ENCODE assay signal across 15 mouse cellular contexts in the genomic region with DNA sequence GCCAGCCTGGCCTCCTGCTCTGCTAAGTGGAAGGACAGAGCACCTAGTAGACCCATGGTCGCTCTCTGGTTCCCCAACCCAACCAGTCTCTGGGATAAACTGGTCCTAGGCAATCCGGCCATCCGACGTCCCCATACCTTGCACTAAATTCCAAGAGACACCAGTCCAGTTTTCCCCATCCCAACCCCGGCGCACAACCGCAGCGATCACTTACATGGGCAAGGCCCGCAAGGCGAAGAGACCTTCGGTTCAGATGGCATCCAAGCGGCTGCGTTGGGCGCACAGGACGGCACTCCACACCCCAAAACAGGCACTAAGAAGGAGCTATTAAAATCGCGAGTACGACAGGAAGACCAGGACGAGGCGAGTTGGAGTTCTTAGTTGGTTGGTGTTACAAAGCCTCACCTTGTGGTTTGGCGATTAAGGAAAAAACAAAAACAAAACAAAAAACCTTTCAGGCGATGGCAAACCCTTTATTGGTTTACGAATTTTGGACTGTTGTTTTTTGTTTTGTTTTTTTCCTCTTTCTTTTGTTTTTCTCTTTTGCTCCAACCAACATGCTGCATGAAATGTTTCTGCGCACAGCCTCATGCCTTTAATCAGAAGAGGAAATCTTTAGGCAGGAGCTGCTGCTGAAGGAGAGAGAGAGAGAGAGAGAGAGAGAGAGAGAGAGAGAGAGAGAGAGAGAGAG. TPM values are rescaled to one million over a fixed set of nuclear protein-coding genes. Genes with fewer than 3 reads are reported as not detected.
A peak's percentile ranks its signal among the peaks of the same experiment; 100 is the strongest.
DNase-seq lines count a peak whose midpoint lies in the region; ATAC-seq lines count a peak whose summit lies in the region.
"Had no signal": no experiment of that assay in that cellular context is flagged by ENCODE, and none has a peak within 500 bp of the region (broad histone marks: within the 10 kb centered on the region; RNA-seq: fewer than 3 reads in every experiment).

No protein-coding gene starts in this region.

- no peaks in the 10 kb centered on the region for H3K36me3 ChIP-seq in hindbrain, embryonic 11.5 days (ENCODE audit: control insufficient read depth, insufficient read depth, low read length)
- no peaks in the 10 kb centered on the region for H3K36me3 ChIP-seq in hindbrain, embryonic 16.5 days (ENCODE audit: control insufficient read depth, insufficient read depth, low read length)
- H3K36me3 ChIP-seq in forebrain, embryonic 10.5 days (replicated peaks), result no peaks in the 10 kb centered on the region
- H3K36me3 ChIP-seq in midbrain, embryonic 13.5 days, result no peaks in the 10 kb centered on the region
- H3K36me3 ChIP-seq: intestine, embryonic 15.5 days had no signal

- H3K4me1 ChIP-seq in hindbrain, embryonic 11.5 days (replicated peaks; ENCODE audit: control insufficient read depth, insufficient read depth, low read length), result peaks cover 6% of the 10 kb centered on the region
- H3K4me1 ChIP-seq in hindbrain, embryonic 16.5 days (ENCODE audit: control insufficient read depth, insufficient read depth, low read depth, low read length), result peaks cover 5% of the 10 kb centered on the region
- H3K4me1 ChIP-seq in forebrain, embryonic 10.5 days, result peaks cover 82% of the 10 kb centered on the region
- peaks cover 19% of the 10 kb centered on the region for H3K4me1 ChIP-seq in midbrain, embryonic 13.5 days (replicated peaks)

- peaks cover 94% of the 10 kb centered on the region for H3K27me3 ChIP-seq in hindbrain, embryonic 11.5 days (ENCODE audit: control insufficient read depth, insufficient read depth, low read length)
- H3K27me3 ChIP-seq in hindbrain, embryonic 16.5 days (replicated peaks; ENCODE audit: control insufficient read depth, insufficient read depth, low read length), result peaks cover 65% of the 10 kb centered on the region
- peaks cover 100% of the 10 kb centered on the region for H3K27me3 ChIP-seq in forebrain, embryonic 10.5 days (ENCODE audit: poor library complexity, severe bottlenecking)
- H3K27me3 ChIP-seq in midbrain, embryonic 13.5 days, result peaks cover 98% of the 10 kb centered on the region

- DNase-seq in hindbrain, embryonic 11.5 days (ENCODE audit: low spot score), result peak; percentile 65
- DNase-seq in ZHBTc4 (ENCODE audit: low read depth, low spot score), result peak; percentile 18
- DNase-seq in forebrain, embryonic 10.5 days (ENCODE audit: extremely low spot score, low spot score), result no peak
- no peak for DNase-seq in cerebellum, adult 11 months
- DNase-seq in lung, postnatal 10 days, result no peak
- DNase-seq: gastrocnemius, postnatal 25 days; thymus, adult 2 months had no signal

- no peak overlapping the region for H3K4me3 ChIP-seq in hindbrain, embryonic 11.5 days (ENCODE audit: low read depth, low read length)
- no peak overlapping the region for H3K4me3 ChIP-seq in hindbrain, embryonic 16.5 days (ENCODE audit: low read length)
- H3K4me3 ChIP-seq in forebrain, embryonic 10.5 days, result peak overlapping the region; percentile 60
- H3K4me3 ChIP-seq in midbrain, embryonic 13.5 days (replicated peaks), result peak overlapping the region; percentile 7; the same call in 1 of the 2 replicates

- no peak overlapping the region for H3K4me2 ChIP-seq in hindbrain, embryonic 11.5 days (replicated peaks; ENCODE audit: low read depth, low read length)
- H3K4me2 ChIP-seq in hindbrain, embryonic 16.5 days (ENCODE audit: low read length), result no peak overlapping the region
- H3K4me2 ChIP-seq in midbrain, embryonic 13.5 days (replicated peaks), result peak overlapping the region; percentile 4

- H3K9ac ChIP-seq in hindbrain, embryonic 11.5 days (ENCODE audit: low read depth, low read length), result no peak overlapping the region
- H3K9ac ChIP-seq in hindbrain, embryonic 16.5 days (ENCODE audit: low read depth, low read length), result no peak overlapping the region
- no peak overlapping the region for H3K9ac ChIP-seq in midbrain, embryonic 13.5 days (replicated peaks)
- H3K9ac ChIP-seq: intestine, embryonic 15.5 days had no signal

- H3K9me3 ChIP-seq in hindbrain, embryonic 11.5 days (ENCODE audit: control insufficient read depth, low read length), result no peaks in the 10 kb centered on the region
- no peaks in the 10 kb centered on the region for H3K9me3 ChIP-seq in hindbrain, embryonic 16.5 days (ENCODE audit: control insufficient read depth, low read length)
- no peaks in the 10 kb centered on the region for H3K9me3 ChIP-seq in forebrain, embryonic 10.5 days
- H3K9me3 ChIP-seq in midbrain, embryonic 13.5 days, result no peaks in the 10 kb centered on the region
- H3K9me3 ChIP-seq: intestine, embryonic 15.5 days had no signal

- H3K27ac ChIP-seq in hindbrain, embryonic 11.5 days (ENCODE audit: low read depth, low read length), result no peak overlapping the region
- no peak overlapping the region for H3K27ac ChIP-seq in hindbrain, embryonic 16.5 days (ENCODE audit: low read depth, low read length)
- H3K27ac ChIP-seq in forebrain, embryonic 10.5 days, result peak overlapping the region; percentile 40; the same call in 1 of the 2 replicates
- 0 out of 2 replicates have a peak overlapping the region, but pooled peaks have one; percentile 53 for H3K27ac ChIP-seq in midbrain, embryonic 13.5 days
- H3K27ac ChIP-seq: intestine, embryonic 15.5 days; macrophage had no signal

- no peak for ATAC-seq in hindbrain, embryonic 11.5 days (ENCODE audit: low FRiP score)
- ATAC-seq in hindbrain, embryonic 16.5 days, result no peak
- ATAC-seq in midbrain, embryonic 13.5 days, result no peak
- no peak for ATAC-seq in granulocyte monocyte progenitor cell, adult 5-6 weeks (replicated peaks; ENCODE audit: poor library complexity, severe bottlenecking)
- ATAC-seq: intestine, embryonic 15.5 days had no signal

- WGBS in hindbrain, embryonic 11.5 days, result 1% methylated on average over 24 of the region's 24 CpGs
- 1% methylated on average over 24 of the region's 24 CpGs for WGBS in hindbrain, embryonic 16.5 days
- whole genome bisulfite sequencing in forebrain, embryonic 10.5 days, result 2% methylated on average over 24 of the region's 24 CpGs
- 2% methylated on average over 24 of the region's 24 CpGs for WGBS in midbrain, embryonic 13.5 days

RNA-seq across cellular contexts. Expression of gene Dlx1, which starts 0.4 kb away (rescaled TPM):
- 1.6 and 2.1 TPM in 2 replicates for polyA plus RNA-seq in hindbrain, embryonic 11.5 days (2014; fragmentation: Nextera tagmentation; extraction: Ambion mirVana)
- polyA plus RNA-seq in hindbrain, embryonic 16.5 days (2015; fragmentation: Nextera tagmentation; extraction: Ambion mirVana), result 0.09 and 9.5 TPM in 2 replicates
- 32.5 and 32.9 TPM in 2 replicates for polyA plus RNA-seq in forebrain, embryonic 10.5 days (2016; fragmentation: Nextera tagmentation; extraction: Ambion mirVana)
- 53.6 and 56.4 TPM in 2 replicates for polyA plus RNA-seq in midbrain, embryonic 13.5 days (2015; fragmentation: Nextera tagmentation; extraction: Ambion mirVana)
- total RNA-seq in granulocyte monocyte progenitor cell, adult 5-6 weeks (2014; fragmentation: Nextera tagmentation), result not detected in 2 replicates
- not detected in 2 replicates for total RNA-seq in granulocyte monocyte progenitor cell, adult 5-6 weeks (2017)
- total RNA-seq: liver, adult 2 months had no signal
- polyA plus RNA-seq: heart, postnatal 0 days; liver, adult 2 months; macrophage had no signal

RNA-seq across cellular contexts. Expression of gene Dlx2, which starts 19.1 kb away (rescaled TPM):
- 1.9 and 2.2 TPM in 2 replicates for polyA plus RNA-seq in hindbrain, embryonic 11.5 days (2014; fragmentation: Nextera tagmentation; extraction: Ambion mirVana)
- 0.20 and 2.0 TPM in 2 replicates for polyA plus RNA-seq in hindbrain, embryonic 16.5 days (2015; fragmentation: Nextera tagmentation; extraction: Ambion mirVana)
- 15.5 and 17.8 TPM in 2 replicates for polyA plus RNA-seq in forebrain, embryonic 10.5 days (2016; fragmentation: Nextera tagmentation; extraction: Ambion mirVana)
- polyA plus RNA-seq in midbrain, embryonic 13.5 days (2015; fragmentation: Nextera tagmentation; extraction: Ambion mirVana), result 10.5 and 14.6 TPM in 2 replicates
- not detected in 2 replicates for total RNA-seq in granulocyte monocyte progenitor cell, adult 5-6 weeks (2014; fragmentation: Nextera tagmentation)
- not detected in 2 replicates for total RNA-seq in granulocyte monocyte progenitor cell, adult 5-6 weeks (2017)
- total RNA-seq: gastrocnemius, postnatal 25 days; liver, adult 2 months; neutrophil, adult 5-6 weeks had no signal
- polyA plus RNA-seq: heart, postnatal 0 days; liver, adult 2 months; macrophage had no signal

Comparison
In these comparisons a context has a peak if more than half of its experiments do, and no peak if none do; other contexts are left out.
1. DNase-seq: peak in hindbrain, embryonic 11.5 days (single experiment) and ZHBTc4 (single experiment); none in forebrain, embryonic 10.5 days (single experiment), cerebellum, adult 11 months (single experiment) and lung, postnatal 10 days (single experiment).
2. H3K27ac ChIP-seq: peak in forebrain, embryonic 10.5 days (single experiment) and midbrain, embryonic 13.5 days (single experiment); none in hindbrain, embryonic 11.5 days (single experiment) and hindbrain, embryonic 16.5 days (single experiment).
3. H3K4me3 ChIP-seq: peak in forebrain, embryonic 10.5 days (single experiment) and midbrain, embryonic 13.5 days (single experiment); none in hindbrain, embryonic 11.5 days (single experiment) and hindbrain, embryonic 16.5 days (single experiment).